Mouse (Mus musculus): ENCODE measurements around the gene Timmdc1. TPM values are rescaled to one million over a fixed set of nuclear protein-coding genes. Genes with fewer than 3 reads are reported as not detected.

Timmdc1 gene
- 10 to 100 TPM; 41.2 to 46.5 (median 44.5) TPM for total RNA-seq (2022)

- peak; percentile 95 for DNase-seq
Measured at GRCm38 (mm10) chr16:38522129-38523084, at the start of gene Timmdc1. Gene Timmdc1 (minus strand): TSS chr16:38522663.

- DNase-seq, result no peak
Measured at GRCm38 (mm10) chr16:38571481-38571880, 49.0 kb upstream of the Timmdc1 start.

- DNase-seq, result no peak
Measured at GRCm38 (mm10) chr16:38568192-38568591, 45.7 kb upstream of the Timmdc1 start.

- no peak for DNase-seq
Measured at GRCm38 (mm10) chr16:38563516-38563915, 41.1 kb upstream of the Timmdc1 start.

- DNase-seq, result no peak
Measured at GRCm38 (mm10) chr16:38562968-38563327, 40.5 kb upstream of the Timmdc1 start.

GRCm38 (mm10) chr16:38562131-38562967, 39.9 kb upstream of the Timmdc1 start:
- DNase-seq, result peak; percentile 92

- DNase-seq, result no peak
Measured at GRCm38 (mm10) chr16:38558221-38558748, 35.8 kb upstream of the Timmdc1 start, which contains the start of gene Tmem39a. Gene Tmem39a (plus strand): TSS chr16:38558698.

GRCm38 (mm10) chr16:38555988-38556387, 33.5 kb upstream of the Timmdc1 start:
- DNase-seq, result no peak

GRCm38 (mm10) chr16:38549479-38550396, 27.3 kb upstream of the Timmdc1 start, which contains the start of gene Poglut1:
Gene Poglut1 (minus strand): TSS chr16:38550258.
- peak; percentile 58 for DNase-seq

GRCm38 (mm10) chr16:38548000-38548399, 25.5 kb upstream of the Timmdc1 start:
- no peak for DNase-seq

GRCm38 (mm10) chr16:38538716-38539380, 16.4 kb upstream of the Timmdc1 start:
- no peak for DNase-seq

GRCm38 (mm10) chr16:38536544-38537146, 14.2 kb upstream of the Timmdc1 start:
- DNase-seq, result peak; percentile 44

- DNase-seq, result no peak
Measured at GRCm38 (mm10) chr16:38526264-38526663, 3.8 kb upstream of the Timmdc1 start.

GRCm38 (mm10) chr16:38521211-38521987, 1.1 kb downstream of the Timmdc1 start:
- DNase-seq, result no peak

- no peak for DNase-seq
Measured at GRCm38 (mm10) chr16:38519140-38519539, 3.3 kb downstream of the Timmdc1 start.

GRCm38 (mm10) chr16:38510846-38511245, 11.6 kb downstream of the Timmdc1 start:
- no peak for DNase-seq

- DNase-seq, result peak; percentile 49
Measured at GRCm38 (mm10) chr16:38506041-38506634, 16.3 kb downstream of the Timmdc1 start.

GRCm38 (mm10) chr16:38503528-38503927, 18.9 kb downstream of the Timmdc1 start:
- no peak for DNase-seq

- no peak for DNase-seq
Measured at GRCm38 (mm10) chr16:38502469-38502868, 20.0 kb downstream of the Timmdc1 start.

Data from adrenal gland, adult 8-10 months (tissue).